Mouse (Mus musculus): ENCODE measurements around the gene Hoxa4.

- no peak for TF ChIP-seq CTCF (IDR thresholded peaks at IDR 0.05; ENCODE audit: insufficient read depth, low read depth, low read length)
- TF ChIP-seq POLR2A (IDR thresholded peaks at IDR 0.05; ENCODE audit: insufficient read depth, low read depth, low read length), result no peak
These were observed 1.1 kb downstream of the Hoxa4 start for GRCm38 (mm10) chr6:52190410-52190809.

All from olfactory bulb, adult 2 months (tissue).